Mouse (Mus musculus): ENCODE data around the gene Slc2a8.
"Not testable (repeated sequence)": the region's sequence is repeated elsewhere in the genome, so short reads cannot be mapped to it uniquely, and the experiment has no call there.

Slc2a8 gene

GRCm38 (mm10) chr2:32981725-32982271, at the start of gene Slc2a8:
TSS of gene Slc2a8 (minus strand) at chr2:32982083.
- peak; percentile 89 to 96 for DNase-seq (ENCODE audit: low spot score in 2 of 2)

GRCm38 (mm10) chr2:33025040-33025439, 43.2 kb upstream of the Slc2a8 start:
- DNase-seq (ENCODE audit: low spot score in 2 of 2) = no peak

- no peak for DNase-seq (ENCODE audit: low spot score in 2 of 2)
These were observed 42.7 kb upstream of the Slc2a8 start for GRCm38 (mm10) chr2:33024564-33024963.

- DNase-seq (ENCODE audit: low spot score in 2 of 2) = no peak
These were observed 41.0 kb upstream of the Slc2a8 start for GRCm38 (mm10) chr2:33022846-33023245.

- no peak for DNase-seq (ENCODE audit: low spot score in 2 of 2)
These were observed 36.1 kb upstream of the Slc2a8 start for GRCm38 (mm10) chr2:33018026-33018425.

- no peak for DNase-seq (ENCODE audit: low spot score in 2 of 2)
These were observed 35.3 kb upstream of the Slc2a8 start for GRCm38 (mm10) chr2:33017191-33017590.

GRCm38 (mm10) chr2:33014877-33015276, 33.0 kb upstream of the Slc2a8 start:
- peak in 1 of 2 experiments; percentile 54 for DNase-seq (ENCODE audit: low spot score in 2 of 2)

GRCm38 (mm10) chr2:33009055-33009454, 27.2 kb upstream of the Slc2a8 start:
- DNase-seq (ENCODE audit: low spot score in 2 of 2) = not testable (repeated sequence)

- no peak for DNase-seq (ENCODE audit: low spot score in 2 of 2)
These were observed 23.2 kb upstream of the Slc2a8 start for GRCm38 (mm10) chr2:33005041-33005440.

GRCm38 (mm10) chr2:33002144-33002543, 20.3 kb upstream of the Slc2a8 start:
- DNase-seq (ENCODE audit: low spot score in 2 of 2) = peak in 1 of 2 experiments; percentile 70

- peak in 1 of 2 experiments; percentile 54 for DNase-seq (ENCODE audit: low spot score in 2 of 2)
These were observed 17.9 kb upstream of the Slc2a8 start for GRCm38 (mm10) chr2:32999752-33000151.

GRCm38 (mm10) chr2:32997792-32998191, 15.9 kb upstream of the Slc2a8 start:
- DNase-seq (ENCODE audit: low spot score in 2 of 2) = no peak

GRCm38 (mm10) chr2:32997081-32997480, 15.2 kb upstream of the Slc2a8 start:
- no peak for DNase-seq (ENCODE audit: low spot score in 2 of 2)

GRCm38 (mm10) chr2:32992130-32992529, 10.2 kb upstream of the Slc2a8 start:
- no peak for DNase-seq (ENCODE audit: low spot score in 2 of 2)

- DNase-seq (ENCODE audit: low spot score in 2 of 2) = no peak
These were observed 8.4 kb upstream of the Slc2a8 start for GRCm38 (mm10) chr2:32990167-32990832.

- DNase-seq (ENCODE audit: low spot score in 2 of 2) = no peak
These were observed 7.5 kb upstream of the Slc2a8 start for GRCm38 (mm10) chr2:32989376-32989775.

GRCm38 (mm10) chr2:32985844-32986243, 4.0 kb upstream of the Slc2a8 start:
- no peak for DNase-seq (ENCODE audit: low spot score in 2 of 2)

- no peak for DNase-seq (ENCODE audit: low spot score in 2 of 2)
These were observed 1.7 kb upstream of the Slc2a8 start for GRCm38 (mm10) chr2:32983617-32984016.

GRCm38 (mm10) chr2:32982700-32983099, 817 bp upstream of the Slc2a8 start:
- no peak for DNase-seq (ENCODE audit: low spot score in 2 of 2)

GRCm38 (mm10) chr2:32981281-32981680, 602 bp downstream of the Slc2a8 start:
- DNase-seq (ENCODE audit: low spot score in 2 of 2) = no peak

GRCm38 (mm10) chr2:32979675-32980074, 2.2 kb downstream of the Slc2a8 start:
- no peak for DNase-seq (ENCODE audit: low spot score in 2 of 2)

- no peak for DNase-seq (ENCODE audit: low spot score in 2 of 2)
These were observed 3.2 kb downstream of the Slc2a8 start for GRCm38 (mm10) chr2:32978675-32979074.

- no peak for DNase-seq (ENCODE audit: low spot score in 2 of 2)
These were observed 4.8 kb downstream of the Slc2a8 start for GRCm38 (mm10) chr2:32977114-32977513.

- no peak for DNase-seq (ENCODE audit: low spot score in 2 of 2)
These were observed 7.7 kb downstream of the Slc2a8 start for GRCm38 (mm10) chr2:32974216-32974615.
